ENCODE assay signal across 13 mouse cellular contexts in the genomic region with DNA sequence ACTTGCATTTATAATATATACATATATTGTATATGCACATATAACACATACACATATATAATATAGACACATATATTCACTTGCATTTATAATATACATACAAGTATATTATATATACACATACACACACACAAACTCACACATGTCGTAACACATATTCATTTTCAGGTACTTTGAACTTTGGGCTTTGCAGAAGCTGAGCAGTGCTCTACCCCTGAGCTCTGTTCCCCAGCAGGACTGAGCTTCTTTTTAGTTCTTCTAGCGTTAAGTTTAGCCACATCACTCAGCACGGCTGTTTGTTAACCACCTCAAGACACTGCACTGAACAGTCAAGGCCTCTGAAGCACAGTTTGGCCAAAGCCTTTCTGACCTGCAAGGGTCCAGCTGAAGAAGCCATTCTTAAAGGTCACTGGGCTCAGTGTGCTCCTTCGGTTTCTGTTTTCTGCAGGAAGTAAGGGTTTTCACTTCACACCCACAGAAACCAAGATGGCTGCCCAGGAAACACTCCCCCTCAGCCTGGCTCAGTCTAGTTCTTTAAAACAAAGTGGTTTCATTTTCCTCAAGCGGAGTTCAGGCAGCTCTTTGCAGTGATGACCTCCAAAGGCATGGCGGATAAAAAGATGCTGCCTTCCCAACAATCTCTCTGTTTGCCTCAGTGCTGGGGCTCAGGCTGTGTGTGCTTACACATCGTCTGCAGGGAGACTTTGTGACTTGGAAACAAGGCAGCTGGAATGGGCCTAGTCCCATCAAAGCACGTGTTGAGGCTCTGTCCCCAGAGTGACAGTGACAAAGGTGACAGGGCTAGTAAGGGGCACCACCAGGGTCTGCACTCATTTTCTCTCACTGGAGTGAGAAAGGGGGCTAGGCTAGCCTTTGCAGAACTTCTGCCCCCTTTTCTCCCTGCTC.
DNase-seq lines count a peak whose midpoint lies in the region; ATAC-seq and TF ChIP-seq lines count a peak whose summit lies in the region.
"Had no signal": no experiment of that assay in that cellular context is flagged by ENCODE, and none has a peak within 500 bp of the region (broad histone marks: within the 10 kb centered on the region; RNA-seq: fewer than 3 reads in every experiment).

No protein-coding gene starts in this region.

- TF ChIP-seq EP300 in lung, postnatal 0 days (IDR thresholded peaks at IDR 0.05) = no peak

- H3K4me2 ChIP-seq in lung, postnatal 0 days (replicated peaks; ENCODE audit: low read depth, low read length) = no peak overlapping the region
- H3K4me2 ChIP-seq in kidney, embryonic 14.5 days (replicated peaks; ENCODE audit: low read depth, low read length) = no peak overlapping the region
- H3K4me2 ChIP-seq: forebrain, embryonic 13.5 days; heart, embryonic 13.5 days; limb, embryonic 12.5 days had no signal

- no peaks in the 10 kb centered on the region for H3K36me3 ChIP-seq in lung, postnatal 0 days (ENCODE audit: insufficient read depth, low read length)
- no peaks in the 10 kb centered on the region for H3K36me3 ChIP-seq in kidney, embryonic 14.5 days (ENCODE audit: control insufficient read depth, insufficient read depth, low read length)
- H3K36me3 ChIP-seq: heart, embryonic 13.5 days; limb, embryonic 12.5 days had no signal

- H3K9me3 ChIP-seq in lung, postnatal 0 days (ENCODE audit: low read length) = no peaks in the 10 kb centered on the region
- no peaks in the 10 kb centered on the region for H3K9me3 ChIP-seq in kidney, embryonic 14.5 days (ENCODE audit: control insufficient read depth, low read length)
- H3K9me3 ChIP-seq: forebrain, embryonic 13.5 days; heart, embryonic 13.5 days; limb, embryonic 12.5 days had no signal

- DNase-seq in lung, postnatal 0 days (ENCODE audit: low spot score) = peak; percentile 40
- no peak for DNase-seq in lung, adult 18-20 months
- peak; percentile 64 for DNase-seq in thymus, postnatal 36 days
- DNase-seq in urinary bladder, postnatal 14 days (ENCODE audit: low spot score) = no peak
- DNase-seq: right cerebral cortex, adult 18-20 months had no signal

- no peaks in the 10 kb centered on the region for H3K4me1 ChIP-seq in lung, postnatal 0 days (ENCODE audit: insufficient read depth, low read depth, low read length)
- H3K4me1 ChIP-seq in brown adipose tissue, adult 24 weeks (ENCODE audit: control insufficient read depth, insufficient read depth, insufficient read length, low read length) = peaks cover 6% of the 10 kb centered on the region; the same call in 1 of the 2 replicates
- no peaks in the 10 kb centered on the region for H3K4me1 ChIP-seq in kidney, embryonic 14.5 days (ENCODE audit: control insufficient read depth, insufficient read depth, low read length)
- H3K4me1 ChIP-seq: forebrain, embryonic 13.5 days had no signal

- no peak for TF ChIP-seq CTCF in lung, postnatal 0 days (IDR thresholded peaks at IDR 0.05)

- no peaks in the 10 kb centered on the region for H3K27me3 ChIP-seq in lung, postnatal 0 days (replicated peaks; ENCODE audit: insufficient read depth, low read length)
- H3K27me3 ChIP-seq in kidney, embryonic 14.5 days (ENCODE audit: control insufficient read depth, insufficient read depth, low read length) = no peaks in the 10 kb centered on the region
- H3K27me3 ChIP-seq: forebrain, embryonic 13.5 days; heart, embryonic 13.5 days; limb, embryonic 12.5 days; Patski had no signal

- H3K4me3 ChIP-seq in lung, postnatal 0 days (ENCODE audit: low read depth, low read length) = no peak overlapping the region
- no peak overlapping the region for H3K4me3 ChIP-seq in brown adipose tissue, adult 24 weeks (ENCODE audit: insufficient read depth, low read depth, low read length)
- no peak overlapping the region for H3K4me3 ChIP-seq in kidney, embryonic 14.5 days (ENCODE audit: low read length)
- H3K4me3 ChIP-seq: forebrain, embryonic 13.5 days; heart, embryonic 13.5 days; limb, embryonic 12.5 days had no signal

- H3K27ac ChIP-seq in lung, postnatal 0 days (ENCODE audit: low read length) = no peak overlapping the region; the same call in 1 of the 2 replicates
- peak overlapping the region; percentile 27 for H3K27ac ChIP-seq in brown adipose tissue, adult 24 weeks (replicated peaks; ENCODE audit: low read depth, low read length)
- H3K27ac ChIP-seq in kidney, embryonic 14.5 days (ENCODE audit: low read depth, low read length) = no peak overlapping the region
- H3K27ac ChIP-seq: forebrain, embryonic 13.5 days had no signal

- WGBS in lung, postnatal 0 days = 62% methylated on average over 8 of the region's 8 CpGs
- whole genome bisulfite sequencing in kidney, embryonic 14.5 days = 65% methylated on average over 8 of the region's 8 CpGs

- ATAC-seq in lung, postnatal 0 days = no peak
- peak; percentile 78 for ATAC-seq in megakaryocyte progenitor cell, adult 5-6 weeks (replicated peaks; ENCODE audit: poor library complexity)
- no peak for ATAC-seq in kidney, embryonic 14.5 days (ENCODE audit: low FRiP score, low TSS enrichment)
- ATAC-seq: forebrain, embryonic 13.5 days; midbrain, embryonic 16.5 days; Patski had no signal

- H3K9ac ChIP-seq in lung, postnatal 0 days (replicated peaks; ENCODE audit: low read depth) = no peak overlapping the region
- H3K9ac ChIP-seq in kidney, embryonic 14.5 days (ENCODE audit: low read depth, low read length) = no peak overlapping the region
- H3K9ac ChIP-seq: forebrain, embryonic 13.5 days; heart, embryonic 13.5 days; limb, embryonic 12.5 days had no signal

Comparison
In these comparisons a context has a peak if more than half of its experiments do, and no peak if none do; other contexts are left out.
1. DNase-seq: peak in lung, postnatal 0 days (single experiment) and thymus, postnatal 36 days (2 of 2); none in lung, adult 18-20 months (0 of 2) and urinary bladder, postnatal 14 days (single experiment).